Mouse (Mus musculus): ENCODE results near the gene Slc44a1.

The Slc44a1 gene

GRCm38 (mm10) chr4:53595246-53596062 is 155.2 kb downstream of the Slc44a1 start:
- DNase-seq (ENCODE audit: inconsistent age in 2 of 2, low spot score in 1 of 2), result no peak

GRCm38 (mm10) chr4:53596063-53596895 is 156.1 kb downstream of the Slc44a1 start:
- DNase-seq (ENCODE audit: inconsistent age in 2 of 2, low spot score in 1 of 2), result no peak

GRCm38 (mm10) chr4:53600462-53600861 is 160.2 kb downstream of the Slc44a1 start:
- DNase-seq (ENCODE audit: inconsistent age in 2 of 2, low spot score in 1 of 2), result no peak

- DNase-seq (ENCODE audit: inconsistent age in 2 of 2, low spot score in 1 of 2), result no peak
Observed at GRCm38 (mm10) chr4:53614576-53615225, 174.5 kb downstream of the Slc44a1 start.

- no peak for DNase-seq (ENCODE audit: inconsistent age in 2 of 2, low spot score in 1 of 2)
Observed at GRCm38 (mm10) chr4:53617968-53618367, 177.8 kb downstream of the Slc44a1 start.

GRCm38 (mm10) chr4:53620104-53620503 is 179.9 kb downstream of the Slc44a1 start:
- DNase-seq (ENCODE audit: inconsistent age in 2 of 2, low spot score in 1 of 2), result no peak

- no peak for DNase-seq (ENCODE audit: inconsistent age in 2 of 2, low spot score in 1 of 2)
Observed at GRCm38 (mm10) chr4:53621084-53621483, 180.9 kb downstream of the Slc44a1 start.

- no peak for DNase-seq (ENCODE audit: inconsistent age in 2 of 2, low spot score in 1 of 2)
Observed at GRCm38 (mm10) chr4:53621490-53621889, 181.3 kb downstream of the Slc44a1 start.

- DNase-seq (ENCODE audit: inconsistent age in 2 of 2, low spot score in 1 of 2), result no peak
Observed at GRCm38 (mm10) chr4:53623711-53624110, 183.5 kb downstream of the Slc44a1 start.

GRCm38 (mm10) chr4:53624816-53625215 is 184.6 kb downstream of the Slc44a1 start:
- DNase-seq (ENCODE audit: inconsistent age in 2 of 2, low spot score in 1 of 2), result peak; percentile 36 to 54

- DNase-seq (ENCODE audit: inconsistent age in 2 of 2, low spot score in 1 of 2), result no peak
Observed at GRCm38 (mm10) chr4:53625263-53625662, 185.1 kb downstream of the Slc44a1 start.

- peak; percentile 42 to 44 for DNase-seq (ENCODE audit: inconsistent age in 2 of 2, low spot score in 1 of 2)
Observed at GRCm38 (mm10) chr4:53628924-53629323, 188.7 kb downstream of the Slc44a1 start.

- no peak for DNase-seq (ENCODE audit: inconsistent age in 2 of 2, low spot score in 1 of 2)
Observed at GRCm38 (mm10) chr4:53630963-53631315, 190.7 kb downstream of the Slc44a1 start.

- peak; percentile 81 to 92 for DNase-seq (ENCODE audit: inconsistent age in 2 of 2, low spot score in 1 of 2)
Observed at GRCm38 (mm10) chr4:53631316-53632010, 191.2 kb downstream of the Slc44a1 start, which contains the start of gene Fsd1l. Gene Fsd1l, plus strand, starts transcription at chr4:53631471.

GRCm38 (mm10) chr4:53632011-53632349 is 191.8 kb downstream of the Slc44a1 start:
- no peak for DNase-seq (ENCODE audit: inconsistent age in 2 of 2, low spot score in 1 of 2)

- DNase-seq (ENCODE audit: inconsistent age in 2 of 2, low spot score in 1 of 2), result no peak
Observed at GRCm38 (mm10) chr4:53635336-53635735, 195.1 kb downstream of the Slc44a1 start.

GRCm38 (mm10) chr4:53637269-53637909 is 197.2 kb downstream of the Slc44a1 start:
- DNase-seq (ENCODE audit: inconsistent age in 2 of 2, low spot score in 1 of 2), result no peak

GRCm38 (mm10) chr4:53638549-53639123 is 198.4 kb downstream of the Slc44a1 start:
- DNase-seq (ENCODE audit: inconsistent age in 2 of 2, low spot score in 1 of 2), result no peak

GRCm38 (mm10) chr4:53658029-53658428 is 217.8 kb downstream of the Slc44a1 start:
- no peak for DNase-seq (ENCODE audit: inconsistent age in 2 of 2, low spot score in 1 of 2)

GRCm38 (mm10) chr4:53660711-53661110 is 220.5 kb downstream of the Slc44a1 start:
- no peak for DNase-seq (ENCODE audit: inconsistent age in 2 of 2, low spot score in 1 of 2)
